Mouse (Mus musculus) cerebellum, adult 2 months (tissue): ENCODE results near the gene Gga2.

ENCODE experiments used
- CTCF ChIP-seq: fragments of 200-500 bp; IDR thresholded peaks from 2 replicates; pipeline ENCODE4 v1.5.1; 2011; ENCODE audit warnings: low read depth, mild to moderate bottlenecking, control low read depth, low read length, moderate library complexity, borderline replicate concordance; ENCODE audit not compliant: insufficient read depth
- POLR2A ChIP-seq: fragments of 200-500 bp; IDR thresholded peaks from 2 replicates; pipeline ENCODE4 v1.6.1; 2011; ENCODE audit warnings: low read length, control low read depth, borderline replicate concordance; ENCODE audit not compliant: insufficient read depth

DNA sequence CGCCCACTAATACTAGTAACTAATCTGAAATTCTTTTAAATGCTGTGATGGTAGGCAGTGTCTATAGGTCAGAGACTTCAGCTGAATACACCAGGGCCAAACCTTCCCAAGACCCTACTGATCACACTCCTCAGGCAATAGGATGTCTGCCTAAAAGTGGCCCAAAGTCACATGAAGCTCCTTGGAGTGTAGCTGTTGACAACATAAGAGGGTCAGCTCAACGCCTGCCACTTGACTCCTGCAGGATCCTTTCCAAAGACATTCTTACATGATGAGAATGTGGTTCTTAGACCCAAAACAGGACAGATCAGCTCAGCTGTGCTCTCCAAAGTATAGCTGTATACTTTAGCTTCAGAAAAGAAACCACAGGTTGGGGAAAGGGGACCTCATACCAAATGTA, 78.7 kb downstream of the Gga2 start:
- TF ChIP-seq CTCF: no peak
- no peak for TF ChIP-seq POLR2A
